In the genomic region with DNA sequence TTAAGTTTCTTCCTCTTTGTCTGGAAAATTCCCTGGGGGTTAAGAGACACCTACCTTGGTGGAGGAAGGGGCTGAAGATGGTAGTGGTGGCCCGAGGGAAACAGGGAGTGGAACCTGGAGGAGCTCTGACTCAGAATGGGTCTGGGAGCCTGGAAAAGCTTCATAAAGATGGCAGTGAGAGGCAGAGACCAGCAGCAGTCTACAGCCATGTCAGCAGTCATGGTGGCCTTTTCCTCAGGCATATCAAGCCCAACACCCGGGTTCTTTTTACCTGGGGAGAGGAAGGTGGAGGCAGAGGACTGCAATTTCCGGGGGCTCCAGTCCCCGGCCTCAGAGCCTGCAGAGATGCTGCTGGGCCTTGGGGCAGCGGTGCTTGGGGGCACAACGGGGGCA, we compare ENCODE assay signal across 8 mouse cellular contexts. TPM values are rescaled to one million over a fixed set of nuclear protein-coding genes. Genes with fewer than 3 reads are reported as not detected.
DNase-seq lines count a peak whose midpoint lies in the region; ATAC-seq lines count a peak whose summit lies in the region.

No protein-coding gene starts in this region.

- H3K4me3 ChIP-seq in liver, embryonic 12.5 days: peak overlapping the region; percentile 70

- H3K4me1 ChIP-seq in liver, embryonic 12.5 days: peaks cover 26% of the 10 kb centered on the region

- H3K36me3 ChIP-seq in liver, embryonic 12.5 days: peaks cover 44% of the 10 kb centered on the region

- DNase-seq in cerebellum, adult 9-11 months: peak; percentile 21
- no peak for DNase-seq in cerebellum, postnatal 25 days
- DNase-seq in spleen, postnatal 4 days (ENCODE audit: low spot score in 2 of 2): peak; percentile 15 to 67
- no peak for DNase-seq in spleen, postnatal 36 days (ENCODE audit: low spot score in 2 of 2)
- no peak for DNase-seq in urinary bladder, postnatal 14 days (ENCODE audit: low spot score)
- no peak for DNase-seq in frontal cortex, adult 2 months (ENCODE audit: extremely low spot score in 1 of 2, low spot score in 1 of 2)
- no peak for DNase-seq in urinary bladder, adult 2 months (ENCODE audit: low spot score)

- peak overlapping the region; percentile 89 for H3K9ac ChIP-seq in liver, embryonic 12.5 days

- no peaks in the 10 kb centered on the region for H3K9me3 ChIP-seq in liver, embryonic 12.5 days (replicated peaks)

- 0 out of 2 replicates have a peak, but pooled peaks have one; percentile 1 for ATAC-seq in liver, embryonic 12.5 days

- peak overlapping the region; percentile 86 for H3K27ac ChIP-seq in liver, embryonic 12.5 days

- peaks cover 11% of the 10 kb centered on the region for H3K27me3 ChIP-seq in liver, embryonic 12.5 days (replicated peaks)

- WGBS in liver, embryonic 12.5 days (ENCODE audit: insufficient replicate concordance): 26% methylated on average over 2 of the region's 6 CpGs

- H3K4me2 ChIP-seq in liver, embryonic 12.5 days: peak overlapping the region; percentile 78

RNA-seq across cellular contexts. Expression of gene Irak1, which starts 0.9 kb away (rescaled TPM):
- polyA plus RNA-seq in liver, embryonic 12.5 days (2016; fragmentation: Nextera tagmentation; extraction: Ambion mirVana): 44.6 and 45.8 TPM in 2 replicates
- 91.0 and 101 TPM in 2 replicates for polyA plus RNA-seq in frontal cortex, adult 2 months (2012; rRNA removed)
- 89.2 and 104 TPM in 2 replicates for polyA plus RNA-seq in urinary bladder, adult 2 months (2012; rRNA removed)

RNA-seq across cellular contexts. Expression of gene Hcfc1, which starts 56.6 kb away (rescaled TPM):
- polyA plus RNA-seq in liver, embryonic 12.5 days (2016; fragmentation: Nextera tagmentation; extraction: Ambion mirVana): 51.8 and 59.7 TPM in 2 replicates
- 41.1 and 44.0 TPM in 2 replicates for polyA plus RNA-seq in frontal cortex, adult 2 months (2012; rRNA removed)
- polyA plus RNA-seq in urinary bladder, adult 2 months (2012; rRNA removed): 18.7 and 32.6 TPM in 2 replicates

Comparison
In these comparisons a context has a peak if more than half of its experiments do, and no peak if none do; other contexts are left out.
1. DNase-seq: peak in cerebellum, adult 9-11 months (single experiment) and spleen, postnatal 4 days (2 of 2); none in cerebellum, postnatal 25 days (0 of 2), spleen, postnatal 36 days (0 of 2), urinary bladder, postnatal 14 days (single experiment), frontal cortex, adult 2 months (0 of 2) and urinary bladder, adult 2 months (single experiment).